Mouse (Mus musculus) myocyte (in vitro differentiated cells): ENCODE results near the gene Clhc1. TPM values are rescaled to one million over a fixed set of nuclear protein-coding genes. Genes with fewer than 3 reads are reported as not detected.

Source experiments
- H3K27me3 ChIP-seq: one replicate; pipeline ENCODE4 v1.6.1; 2011; ENCODE audit not compliant: control insufficient read depth, insufficient read depth, insufficient read length
- H3K36me3 ChIP-seq: one replicate; pipeline ENCODE4 v1.6.1; 2011; ENCODE audit not compliant: control insufficient read depth, insufficient read depth
- H3K4me2 ChIP-seq: one replicate; pipeline ENCODE4 v1.6.1; 2011; ENCODE audit warnings: low read depth, control low read depth
- H3K4me3 ChIP-seq: one replicate; pipeline ENCODE4 v1.5.1; 2011; ENCODE audit warnings: mild to moderate bottlenecking, control low read depth, moderate library complexity
- H3K79me2 ChIP-seq: one replicate; pipeline ENCODE4 v1.6.1; 2011; ENCODE audit not compliant: control insufficient read depth, insufficient read depth
- H3ac ChIP-seq: one replicate; pipeline ENCODE4 v1.6.1; 2011; ENCODE audit not compliant: control insufficient read depth, insufficient read length
- CEBPB ChIP-seq: IDR thresholded peaks from 2 replicates; pipeline ENCODE4 v1.6.1; 2011; ENCODE audit warnings: mild to moderate bottlenecking, moderate library complexity; ENCODE audit not compliant: poor library complexity, insufficient read depth, severe bottlenecking
- E2F4 ChIP-seq: IDR thresholded peaks from one replicate; pipeline ENCODE4 v1.6.1; 2011; ENCODE audit warnings: mild to moderate bottlenecking, control low read depth, moderate library complexity; ENCODE audit not compliant: insufficient read depth
- MAX ChIP-seq: IDR thresholded peaks from one replicate; pipeline ENCODE4 v1.6.1; 2011; ENCODE audit warnings: low read depth, mild to moderate bottlenecking, control low read depth
- MYOD1 ChIP-seq, 3 experiments: IDR thresholded peaks; one replicate each; pipeline ENCODE4 v1.6.1; 2011; ENCODE audit warnings: control low read depth in 2 of 3, low read depth in 2 of 3, mild to moderate bottlenecking in 2 of 3, moderate library complexity in 1 of 3; ENCODE audit not compliant: insufficient read length in 2 of 3, control insufficient read depth in 1 of 3
- POLR2A ChIP-seq: IDR thresholded peaks from one replicate; pipeline ENCODE4 v1.6.1; 2011; ENCODE audit warnings: low read depth, mild to moderate bottlenecking, control low read depth, moderate library complexity; ENCODE audit not compliant: insufficient read length
- POLR2AphosphoS2 ChIP-seq: IDR thresholded peaks from one replicate; pipeline ENCODE4 v1.6.1; 2011; ENCODE audit warnings: low read depth, control low read depth; ENCODE audit not compliant: insufficient read length
- REST ChIP-seq: IDR thresholded peaks from one replicate; pipeline ENCODE4 v1.6.1; 2011; ENCODE audit warnings: mild to moderate bottlenecking, control low read depth, moderate library complexity; ENCODE audit not compliant: insufficient read depth, insufficient read length
- SRF ChIP-seq: IDR thresholded peaks from one replicate; pipeline ENCODE4 v1.6.1; 2011; ENCODE audit warnings: low read depth; ENCODE audit not compliant: control insufficient read depth, insufficient read length
- TCF12 ChIP-seq: IDR thresholded peaks from one replicate; pipeline ENCODE4 v1.6.1; 2011; ENCODE audit warnings: mild to moderate bottlenecking, control low read depth; ENCODE audit not compliant: poor library complexity, insufficient read depth, severe bottlenecking
- TCF3 ChIP-seq: IDR thresholded peaks from one replicate; pipeline ENCODE4 v1.6.1; 2011; ENCODE audit warnings: low read depth, control low read depth; ENCODE audit not compliant: insufficient read length
- USF1 ChIP-seq: IDR thresholded peaks from one replicate; pipeline ENCODE4 v1.6.1; 2011; ENCODE audit warnings: low read depth, mild to moderate bottlenecking, control low read depth, moderate library complexity
- polyA plus RNA-seq: library from polyadenylated mRNA; unstranded; fragments of >200 nt; fragmentation: generic; extraction: Trizol; gene quantifications from one replicate; pipeline ENCODE4 v1.2.1, GENCODE M21; 2012; ENCODE audit warnings: missing spikeins

Clhc1 gene
- polyA plus RNA-seq, 1 experiment = 0.04 TPM

DNA sequence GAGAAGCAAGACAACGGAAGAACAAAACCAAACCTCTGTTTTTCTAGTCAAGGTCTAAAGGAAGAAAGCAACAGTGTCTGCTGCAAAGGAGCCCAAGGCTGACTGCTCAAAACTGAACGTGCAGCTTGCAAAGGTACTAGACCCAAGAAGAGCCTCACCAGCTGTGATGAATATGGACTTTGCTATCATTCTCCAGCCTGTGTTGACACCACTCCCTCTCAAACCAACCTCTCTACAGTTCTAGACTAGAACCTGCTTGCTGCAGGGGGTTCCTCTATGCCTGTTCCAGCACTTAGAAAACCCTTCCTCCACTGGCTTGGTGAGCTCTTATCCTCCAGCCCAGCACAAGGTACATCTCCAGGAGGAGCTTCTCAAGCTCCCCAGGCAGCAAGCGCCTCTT lies 75.6 kb downstream of the Clhc1 start:
- no peak for TF ChIP-seq USF1
- TF ChIP-seq REST = no peak
- TF ChIP-seq E2F4 = no peak
- no peak for TF ChIP-seq MAX
- TF ChIP-seq CEBPB = no peak
- TF ChIP-seq TCF3 = no peak
- no peak for TF ChIP-seq MYOD1 (IDR thresholded peaks at IDR 0.05; ENCODE audit: control insufficient read depth in 1 of 3, insufficient read length in 2 of 3, low read depth in 2 of 3)
- no peak for TF ChIP-seq SRF
- no peak for TF ChIP-seq POLR2A
- no peak overlapping the region for H3K4me2 ChIP-seq
- H3K79me2 ChIP-seq = no peaks in the 10 kb centered on the region
- peaks cover 6% of the 10 kb centered on the region for H3K27me3 ChIP-seq
- no peaks in the 10 kb centered on the region for H3K36me3 ChIP-seq
- no peak overlapping the region for H3K4me3 ChIP-seq
- no peak overlapping the region for H3ac ChIP-seq

DNA sequence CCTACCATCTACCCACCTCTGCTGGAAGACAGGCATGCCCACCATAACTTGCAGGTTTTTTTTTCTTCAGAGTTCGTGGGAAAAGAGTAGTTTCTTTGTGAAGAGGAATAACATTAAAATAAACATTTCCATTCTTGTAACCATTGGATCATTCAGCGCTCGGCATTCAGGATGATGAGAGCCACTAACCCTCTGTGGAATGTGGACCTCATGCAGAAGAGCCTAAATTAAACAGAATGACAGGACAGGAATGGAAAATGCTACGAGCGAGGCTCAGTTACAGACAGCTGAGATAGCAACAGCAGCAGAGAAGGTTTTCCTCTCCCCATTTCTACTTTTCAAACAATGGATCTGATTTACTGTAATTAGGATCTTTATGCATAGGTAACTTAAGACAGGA lies 78.8 kb downstream of the Clhc1 start:
- no peak overlapping the region for H3K4me3 ChIP-seq

GRCm38 (mm10) chr11:29627706-29628105 lies 80.0 kb downstream of the Clhc1 start:
- Histone ChIP-seq H3K4me2 (no peak overlapping the region), H3K4me3 (no peak overlapping the region), H3K79me2 (no peaks in the 10 kb centered on the region), H3K27me3 (no peaks in the 10 kb centered on the region), H3K36me3 (no peaks in the 10 kb centered on the region), H3ac (no peak overlapping the region)
- TF ChIP-seq TCF3 (no peak), MAX (no peak), CEBPB (no peak)

More for the DNA sequence above, 78.8 kb downstream of the Clhc1 start:
- Histone ChIP-seq H3ac (no peak overlapping the region), H3K79me2 (no peaks in the 10 kb centered on the region), H3K4me2 (peak overlapping the region; percentile 50), H3K36me3 (no peaks in the 10 kb centered on the region), H3K27me3 (peaks cover 3% of the 10 kb centered on the region)
- TF ChIP-seq POLR2A (no peak), SRF (no peak), CEBPB (no peak), MYOD1 (IDR thresholded peaks at IDR 0.05; ENCODE audit: control insufficient read depth in 1 of 3, insufficient read length in 2 of 3, low read depth in 2 of 3) (peak in 2 of 3 experiments; percentile 27 to 37), TCF12 (no peak), REST (no peak), POLR2AphosphoS2 (no peak), TCF3 (no peak)

Other genes with a start within 250 kb of the Clhc1 start
- 3.0 TPM for gene Ccdc88a, start 174.3 kb upstream of the Clhc1 start, polyA plus RNA-seq
- gene Prorsd1, start 32.9 kb upstream of the Clhc1 start, polyA plus RNA-seq = 13.5 TPM
- 7.5 TPM for gene Mtif2, start 21.5 kb upstream of the Clhc1 start, polyA plus RNA-seq
- 1,894 TPM for gene Rps27a, start 159 bp downstream of the Clhc1 start, polyA plus RNA-seq
- gene Rtn4, start 145.0 kb downstream of the Clhc1 start, polyA plus RNA-seq = 309 TPM